Mouse (Mus musculus): Measurements from ENCODE around the gene Irs1.

DNA sequence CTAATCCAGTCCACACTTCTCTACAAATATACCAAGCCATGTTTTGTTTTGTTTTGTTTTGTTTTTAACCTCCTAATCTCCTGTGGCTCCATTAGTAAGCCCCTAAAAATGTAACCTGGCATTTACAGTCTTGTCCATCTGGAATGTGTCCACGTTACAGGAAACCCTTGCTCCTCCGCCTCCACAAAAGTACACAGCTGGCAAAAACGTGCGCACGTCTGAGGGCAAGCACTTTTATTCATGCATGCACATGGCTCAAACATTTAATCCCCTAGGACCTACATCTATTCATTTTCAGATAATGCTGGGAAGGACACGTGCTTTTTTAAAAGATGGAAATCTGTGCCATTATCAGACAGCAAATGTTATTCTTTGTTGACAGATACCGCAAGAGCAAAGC lies 32.9 kb downstream of the Irs1 start:
- TF ChIP-seq CTCF (IDR thresholded peaks at IDR 0.05; ENCODE audit: extremely low read depth, insufficient read depth, low read length) (no peak), POLR2A (IDR thresholded peaks at IDR 0.05; ENCODE audit: extremely low read depth, insufficient read depth, low read length) (no peak)
